Mouse (Mus musculus): Measurements from ENCODE around the gene Pde4dip. TPM values are rescaled to one million over a fixed set of nuclear protein-coding genes. Genes with fewer than 3 reads are reported as not detected.

Pde4dip gene
- polyA plus RNA-seq, 2 experiments from 2014 or later = 8.0 to 10.8 TPM

GRCm38 (mm10) chr3:97844163-97844820, 44.2 kb downstream of the Pde4dip start:
- no peak for ATAC-seq

- no peak for ATAC-seq
These were observed 45.9 kb downstream of the Pde4dip start for GRCm38 (mm10) chr3:97842641-97843040.

GRCm38 (mm10) chr3:97840439-97840838, 48.1 kb downstream of the Pde4dip start:
- no peak for ATAC-seq

- no peak for ATAC-seq
These were observed 52.6 kb downstream of the Pde4dip start for GRCm38 (mm10) chr3:97835888-97836287.

- no peak for ATAC-seq
These were observed 53.9 kb downstream of the Pde4dip start for GRCm38 (mm10) chr3:97834625-97835024.

- no peak for ATAC-seq
These were observed 56.8 kb downstream of the Pde4dip start for GRCm38 (mm10) chr3:97831564-97832320.

DNA sequence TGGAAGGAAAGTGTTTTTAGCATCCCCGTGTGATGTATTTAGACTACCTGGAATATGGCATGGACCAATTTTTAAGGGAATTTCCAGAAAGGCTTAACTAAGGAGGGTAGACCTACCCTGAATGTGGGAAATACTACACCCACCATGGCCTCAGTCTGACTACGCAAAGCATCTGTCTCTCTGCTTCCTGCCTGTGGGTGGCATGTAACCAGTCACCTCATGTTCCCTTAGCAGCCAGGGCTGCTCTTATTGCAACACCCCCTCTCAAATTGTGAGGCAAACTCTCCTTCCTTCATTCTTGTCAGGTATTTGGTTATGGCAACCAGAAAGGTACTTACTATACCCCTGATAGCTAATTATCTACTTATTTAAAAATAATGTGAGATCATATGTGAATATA, 57.9 kb downstream of the Pde4dip start:
- ATAC-seq = no peak

DNA sequence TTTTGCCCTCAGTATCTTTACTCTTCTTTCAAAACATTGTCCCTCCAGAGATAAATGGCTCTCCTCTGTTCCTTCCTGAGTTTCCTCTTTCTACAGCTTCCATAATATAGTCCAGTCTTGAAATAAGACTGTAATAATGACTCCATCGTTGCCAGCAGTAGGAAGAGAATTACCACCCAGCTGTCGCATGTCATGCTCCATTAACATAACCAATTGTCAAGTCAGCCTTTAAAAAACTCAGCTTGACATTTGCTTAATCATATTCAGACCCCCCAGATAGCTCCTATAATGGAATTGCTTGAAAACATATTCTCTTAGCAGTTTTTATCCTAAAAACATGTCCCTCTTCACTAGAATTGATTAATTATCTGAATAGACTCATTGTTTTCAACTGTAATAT, 58.4 kb downstream of the Pde4dip start:
- no peak for ATAC-seq

GRCm38 (mm10) chr3:97828286-97828685, 60.2 kb downstream of the Pde4dip start:
- ATAC-seq = no peak

DNA sequence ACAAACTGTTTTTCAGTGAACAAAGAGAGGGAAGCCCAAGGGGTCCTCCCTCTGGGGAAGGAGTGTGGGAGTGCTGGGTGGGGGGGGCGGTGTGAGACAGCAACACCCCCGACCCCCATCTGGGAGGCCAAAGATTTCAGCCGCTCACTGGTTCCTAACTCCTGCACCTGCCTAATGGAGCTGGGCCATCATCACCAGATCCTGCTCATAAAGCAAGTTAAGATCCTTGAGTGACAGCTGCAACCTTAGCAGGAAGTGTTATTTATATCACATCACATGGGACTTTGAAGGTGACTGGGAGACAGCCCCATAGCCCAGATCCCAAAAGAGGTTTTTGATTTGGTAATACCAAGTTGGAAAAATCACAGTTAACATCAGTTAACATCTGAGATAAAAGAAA, 63.3 kb downstream of the Pde4dip start:
- no peak for ATAC-seq

GRCm38 (mm10) chr3:97824744-97825143, 63.8 kb downstream of the Pde4dip start:
- no peak for ATAC-seq

DNA sequence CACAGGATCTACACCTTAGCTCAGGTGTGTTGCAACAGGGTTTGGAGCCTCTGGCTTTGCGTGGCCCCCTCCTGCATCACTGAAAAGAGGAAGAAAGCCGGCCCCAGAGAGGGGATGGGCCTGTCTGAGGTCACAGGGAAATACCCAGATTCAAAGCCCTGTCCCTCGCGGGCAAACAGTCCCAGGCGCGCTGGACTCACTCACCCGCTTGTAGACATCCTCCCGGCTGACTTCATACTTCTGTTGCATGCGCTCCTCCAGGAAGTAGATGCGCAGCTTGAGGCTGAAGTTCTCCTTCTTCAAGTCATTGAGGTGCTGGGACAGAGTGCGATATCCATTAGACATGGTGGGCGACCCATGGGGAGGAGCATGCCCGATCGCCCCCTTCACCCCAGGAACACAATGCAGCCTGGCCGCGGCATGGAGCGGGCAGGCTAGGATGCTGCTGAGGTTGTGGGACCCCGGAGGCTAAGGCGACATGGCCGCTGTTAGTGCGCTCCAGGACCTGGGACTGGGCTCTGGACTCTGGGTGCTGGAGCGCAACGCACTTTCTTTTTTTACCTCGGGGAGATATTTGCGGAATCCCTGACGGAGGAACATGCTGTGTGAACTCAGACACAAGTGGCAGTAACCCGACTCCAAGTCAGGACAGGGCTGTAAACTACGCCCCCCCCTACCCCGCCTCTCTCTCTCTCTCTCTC, 64.3 kb downstream of the Pde4dip start:
- ATAC-seq = no peak

DNA sequence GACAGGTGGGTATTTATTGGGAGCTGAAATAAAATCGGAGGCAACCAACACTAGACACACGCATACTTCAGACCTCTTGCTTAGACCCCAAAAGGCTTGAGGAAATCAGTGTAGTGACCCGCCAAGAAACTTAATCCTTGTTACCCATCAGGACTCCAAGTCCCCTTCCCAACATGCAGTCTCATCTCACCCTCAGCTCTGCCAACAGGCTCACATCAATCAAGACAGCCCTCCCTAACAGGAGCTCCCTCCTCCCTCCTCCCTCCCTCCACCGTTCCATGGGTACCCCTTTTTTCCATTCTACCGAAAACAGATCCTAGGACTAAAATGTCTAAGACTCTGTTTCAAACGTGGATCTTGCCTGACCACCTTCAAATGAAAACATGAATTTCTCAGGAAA, 65.1 kb downstream of the Pde4dip start:
- ATAC-seq = no peak

GRCm38 (mm10) chr3:97819050-97819449, 69.5 kb downstream of the Pde4dip start:
- ATAC-seq = no peak

DNA sequence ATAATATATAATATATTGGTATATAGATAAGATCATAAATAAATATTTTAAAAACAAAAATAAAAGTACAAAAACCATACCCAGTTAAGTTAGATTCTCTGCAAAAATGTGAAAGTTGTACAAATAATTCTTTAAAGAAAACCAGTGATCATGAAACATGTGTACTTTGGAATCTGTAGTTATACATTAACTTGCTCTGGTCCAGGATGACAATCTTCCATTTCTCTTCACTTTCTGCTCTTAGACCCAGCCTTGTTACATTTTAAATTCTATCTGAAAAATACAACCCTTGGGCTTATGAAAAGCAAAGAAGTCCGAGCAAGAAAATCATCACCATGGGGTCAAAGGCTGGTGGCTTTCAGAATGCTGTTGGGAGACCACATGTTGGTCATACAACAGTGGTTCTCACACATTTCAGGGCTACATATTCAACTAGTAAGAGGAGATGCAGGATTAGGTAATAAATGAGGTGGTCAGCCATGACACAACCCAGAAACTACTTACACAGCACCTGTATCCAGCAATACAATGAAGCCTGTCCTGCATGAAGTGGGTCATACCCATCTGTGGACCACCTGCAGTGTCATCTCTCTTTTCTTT, 70.0 kb downstream of the Pde4dip start:
- ATAC-seq = no peak

- no peak for ATAC-seq
These were observed 76.7 kb downstream of the Pde4dip start for GRCm38 (mm10) chr3:97811651-97812399.

- ATAC-seq = no peak
These were observed 77.3 kb downstream of the Pde4dip start for GRCm38 (mm10) chr3:97811158-97811557.

DNA sequence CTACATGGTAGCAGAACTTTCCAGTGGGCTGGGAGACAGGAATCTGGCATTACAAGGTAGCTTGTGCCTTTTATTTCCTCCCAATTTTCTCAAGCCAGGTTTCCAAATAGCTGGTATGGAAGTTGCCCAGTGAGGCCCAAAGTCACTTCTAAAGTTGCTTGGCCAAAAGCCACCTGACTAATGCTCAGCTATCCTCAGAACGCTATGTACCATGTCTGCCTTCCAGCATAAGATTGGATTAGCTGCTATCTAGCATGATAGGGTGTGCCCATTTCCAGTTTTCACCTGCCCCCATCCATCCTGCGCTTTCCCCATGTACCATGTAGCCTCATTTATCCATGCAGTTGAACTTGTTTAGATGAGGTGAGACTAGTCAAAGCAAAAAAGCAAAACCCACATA, 78.2 kb downstream of the Pde4dip start:
- ATAC-seq = no peak

GRCm38 (mm10) chr3:97805559-97805958, 82.9 kb downstream of the Pde4dip start:
- ATAC-seq = no peak

DNA sequence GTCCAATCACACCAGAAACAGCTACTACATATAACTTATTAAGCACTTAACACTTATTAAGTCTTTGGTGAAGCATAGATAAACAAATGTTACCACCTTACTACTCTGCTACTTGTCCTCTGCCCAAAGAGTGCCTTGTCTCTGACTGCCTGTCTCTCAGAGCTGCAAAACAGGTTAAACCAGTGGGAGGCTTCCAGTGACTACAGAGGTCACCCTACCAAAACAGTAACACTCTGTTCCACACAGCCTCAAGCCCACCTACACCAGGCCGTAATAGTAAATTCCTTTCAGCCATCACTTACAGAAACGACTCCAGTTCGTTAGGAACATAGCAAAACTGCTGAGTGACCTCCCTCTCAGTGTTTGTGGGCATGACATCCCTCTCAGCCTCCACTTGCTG, 84.8 kb downstream of the Pde4dip start:
- no peak for ATAC-seq

GRCm38 (mm10) chr3:97802927-97803326, 85.6 kb downstream of the Pde4dip start:
- ATAC-seq = no peak

DNA sequence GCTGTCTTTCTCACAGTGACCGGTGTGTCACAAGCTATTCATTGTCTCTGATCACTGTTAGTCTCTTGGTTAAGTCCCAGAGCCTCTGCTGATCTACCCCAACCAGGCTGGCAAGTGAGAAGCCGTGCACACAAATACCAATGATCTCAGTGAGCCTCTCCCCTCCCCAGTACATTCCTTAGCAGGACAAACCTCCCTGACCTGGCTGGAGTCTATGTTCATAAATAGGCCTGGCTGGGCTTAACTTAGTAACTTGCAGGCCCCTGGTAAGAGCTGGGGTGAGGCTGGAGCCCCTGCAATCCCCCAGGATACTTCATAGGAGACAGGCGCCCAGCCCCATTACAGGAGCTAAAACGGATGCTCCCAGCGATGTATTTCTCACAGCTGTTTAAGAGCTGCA, 86.2 kb downstream of the Pde4dip start:
- no peak for ATAC-seq

Measured in activated CD4-positive, CD25-positive, alpha-beta regulatory T cell, adult 4 months (primary cell).